Mouse (Mus musculus) ES-E14 (cell line): Measurements from ENCODE around the gene Smoc1.

Source experiments
- CHD2 ChIP-seq: IDR thresholded peaks from 2 replicates; pipeline ENCODE4 v1.6.1; 2014; ENCODE audit warnings: mild to moderate bottlenecking, low read depth, low read length, inconsistent platforms
- ZNF384 ChIP-seq: IDR thresholded peaks from 2 replicates; pipeline ENCODE4 v1.6.1; 2012; ENCODE audit warnings: low read depth, low read length, inconsistent platforms

DNA sequence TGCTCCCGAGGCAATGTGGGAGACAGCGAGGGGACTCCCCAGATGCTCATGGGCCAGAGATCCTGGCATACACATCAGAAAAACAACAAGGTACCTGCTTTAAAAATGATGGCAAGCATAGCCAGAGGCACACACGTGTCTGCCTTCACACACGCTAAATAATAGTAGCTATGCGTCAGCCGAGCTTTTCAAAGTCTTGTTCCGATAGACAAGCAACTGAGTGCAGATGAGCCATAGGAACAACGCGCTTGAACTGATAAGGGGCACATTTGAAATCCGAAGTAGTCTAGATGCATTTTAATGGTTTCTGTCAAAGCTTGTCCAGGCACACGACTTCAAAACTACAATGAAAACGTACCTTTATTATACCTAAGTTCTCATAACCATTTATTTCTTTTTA lies 9.0 kb upstream of the Smoc1 start:
- TF ChIP-seq CHD2 (no peak), ZNF384 (no peak)
